Mouse (Mus musculus): Measurements from ENCODE around the gene Nbl1.

- TF ChIP-seq CTCF (IDR thresholded peaks at IDR 0.05) (no peak), POLR2A (IDR thresholded peaks at IDR 0.05; ENCODE audit: insufficient read depth, low read depth, low read length) (no peak)
These were observed 12.7 kb upstream of the Nbl1 start for GRCm38 (mm10) chr4:139105453-139105852.
